Comparison of ENCODE assay signal across 22 mouse cellular contexts in the genomic region with DNA sequence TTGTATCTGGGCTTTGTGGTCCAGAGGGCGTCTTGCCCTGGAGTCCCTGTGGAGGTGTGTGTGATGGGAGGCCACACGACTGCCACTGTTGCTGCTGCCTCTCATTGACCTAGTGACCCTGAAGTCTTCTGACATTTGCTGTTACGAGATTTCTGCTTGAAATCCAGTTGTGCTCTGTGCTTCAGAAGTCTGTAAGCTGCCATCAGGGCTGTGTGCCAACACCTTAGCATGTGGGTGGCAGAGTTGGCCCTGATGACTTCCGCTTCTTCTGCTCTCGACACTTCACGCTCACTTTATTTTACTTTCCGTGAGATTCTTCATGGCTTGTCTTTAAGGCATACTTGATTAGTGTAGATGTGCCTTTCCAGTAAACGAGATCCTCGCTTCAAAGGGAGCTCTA. TPM values are rescaled to one million over a fixed set of nuclear protein-coding genes. Genes with fewer than 3 reads are reported as not detected.
DNase-seq lines count a peak whose midpoint lies in the region; ATAC-seq and TF ChIP-seq lines count a peak whose summit lies in the region.
"Had no signal": no experiment of that assay in that cellular context is flagged by ENCODE, and none has a peak within 500 bp of the region (broad histone marks: within the 10 kb centered on the region; RNA-seq: fewer than 3 reads in every experiment).

No protein-coding gene starts in this region.

- no peak overlapping the region for H3K9ac ChIP-seq in kidney, embryonic 14.5 days (ENCODE audit: low read depth, low read length)
- H3K9ac ChIP-seq: forebrain, embryonic 13.5 days; hindbrain, embryonic 12.5 days; liver, embryonic 15.5 days; midbrain, embryonic 12.5 days had no signal

- no peaks in the 10 kb centered on the region for H3K27me3 ChIP-seq in kidney, embryonic 14.5 days (ENCODE audit: control insufficient read depth, insufficient read depth, low read length)
- no peaks in the 10 kb centered on the region for H3K27me3 ChIP-seq in E14TG2a.4 (ENCODE audit: insufficient read depth, low read length)
- H3K27me3 ChIP-seq: forebrain, embryonic 13.5 days; hindbrain, embryonic 12.5 days; liver, embryonic 15.5 days; midbrain, embryonic 12.5 days; Patski had no signal

- H3K9me3 ChIP-seq in kidney, embryonic 14.5 days (ENCODE audit: control insufficient read depth, low read length) = no peaks in the 10 kb centered on the region
- no peaks in the 10 kb centered on the region for H3K9me3 ChIP-seq in E14TG2a.4 (ENCODE audit: low read length)
- H3K9me3 ChIP-seq: forebrain, embryonic 13.5 days; G1E; hindbrain, embryonic 12.5 days; liver, embryonic 15.5 days; midbrain, embryonic 12.5 days had no signal

- no peak overlapping the region for H3K27ac ChIP-seq in kidney, embryonic 14.5 days (ENCODE audit: low read depth, low read length)
- H3K27ac ChIP-seq: forebrain, embryonic 13.5 days; hindbrain, embryonic 12.5 days; kidney, postnatal 0 days; left cerebral cortex, adult 2 months; liver, embryonic 15.5 days; midbrain, embryonic 12.5 days had no signal

- 82% methylated on average over 9 of the region's 9 CpGs for WGBS in kidney, embryonic 14.5 days

- DNase-seq in adrenal gland, postnatal 14 days = peak; percentile 70
- no peak for DNase-seq in adrenal gland, adult 8-10 months
- DNase-seq in kidney, adult 11 months = peak; percentile 23
- peak; percentile 40 to 59 for DNase-seq in adrenal gland, postnatal 36 days
- no peak for DNase-seq in thymus, postnatal 36 days
- DNase-seq: cerebellum, adult 8-10 months; cerebellum, postnatal 36 days; embryo, embryonic 11 days; gastrocnemius, postnatal 14 days; right cerebral cortex, postnatal 25 days had no signal

- no peak for TF ChIP-seq CTCF in E14TG2a.4 (conservative IDR thresholded peaks at IDR 0.05; ENCODE audit: low read length)

- no peak overlapping the region for H3K4me3 ChIP-seq in kidney, embryonic 14.5 days (ENCODE audit: low read length)
- peak overlapping the region; percentile 11; the same call in 1 of the 2 replicates for H3K4me3 ChIP-seq in E14TG2a.4 (replicated peaks; ENCODE audit: low read length)
- H3K4me3 ChIP-seq: forebrain, embryonic 13.5 days; hindbrain, embryonic 12.5 days; left cerebral cortex, adult 2 months; liver, embryonic 15.5 days; midbrain, embryonic 12.5 days had no signal

- H3K4me1 ChIP-seq in kidney, embryonic 14.5 days (ENCODE audit: control insufficient read depth, insufficient read depth, low read length) = 0 out of 2 replicates have a peak, but pooled peaks cover 4% of the 10 kb centered on the region
- peaks cover 98% of the 10 kb centered on the region for H3K4me1 ChIP-seq in E14TG2a.4 (replicated peaks; ENCODE audit: low read depth, low read length)

- H3K36me3 ChIP-seq in kidney, embryonic 14.5 days (ENCODE audit: control insufficient read depth, insufficient read depth, low read length) = peaks cover 51% of the 10 kb centered on the region
- H3K36me3 ChIP-seq in E14TG2a.4 (ENCODE audit: insufficient read depth, low read length) = peaks cover 98% of the 10 kb centered on the region

- no peak overlapping the region for H3K4me2 ChIP-seq in kidney, embryonic 14.5 days (replicated peaks; ENCODE audit: low read depth, low read length)
- H3K4me2 ChIP-seq: forebrain, embryonic 13.5 days; hindbrain, embryonic 12.5 days; liver, embryonic 15.5 days; midbrain, embryonic 12.5 days had no signal

- no peak for ATAC-seq in kidney, embryonic 14.5 days (ENCODE audit: low FRiP score, low TSS enrichment)
- ATAC-seq: CD4-positive, CD25-positive, alpha-beta regulatory T cell, adult 4 months; forebrain, embryonic 13.5 days; intestine, postnatal 0 days; Patski had no signal

RNA-seq across cellular contexts. Expression of a gene that starts 42.9 kb away (rescaled TPM):
- 42.8 and 43.5 TPM in 2 replicates for total RNA-seq in adrenal gland, postnatal 14 days (2021)
- total RNA-seq in adrenal gland, adult 8-10 months (2022) = 10 to 100 TPM; 48.6 to 76.6 (median 55.3) TPM
- polyA plus RNA-seq in kidney, embryonic 14.5 days (2014; fragmentation: Nextera tagmentation; extraction: Ambion mirVana) = 14.6 and 22.1 TPM in 2 replicates
- 10 to 100 TPM; 51.2 to 51.4 TPM for total RNA-seq in adrenal gland, postnatal 36 days (2021)

Comparison
In these comparisons a context has a peak if more than half of its experiments do, and no peak if none do; other contexts are left out.
1. DNase-seq: peak in adrenal gland, postnatal 14 days (single experiment), kidney, adult 11 months (single experiment) and adrenal gland, postnatal 36 days (2 of 2); none in adrenal gland, adult 8-10 months (single experiment) and thymus, postnatal 36 days (0 of 2).